Mouse (Mus musculus) liver, embryonic 15.5 days (tissue): ENCODE data around the gene Mob4. TPM values are rescaled to one million over a fixed set of nuclear protein-coding genes. Genes with fewer than 3 reads are reported as not detected.

Experiments used
- ATAC-seq: fragments of 200-750 bp; cut with Nextera tagmentation; 2 replicates; pipeline ENCODE4 v1.8.0; 2017; ENCODE audit warnings: moderate number of reproducible peaks, mild to moderate bottlenecking, moderate library complexity; ENCODE audit not compliant: insufficient read depth
- H3K27ac ChIP-seq: fragments of 300-500 bp; sonication (generic); replicated peaks from 2 replicates; pipeline ENCODE4 v1.5.1; 2015; ENCODE audit warnings: mild to moderate bottlenecking, inconsistent platforms
- H3K27me3 ChIP-seq: fragments of 300-500 bp; sonication (generic); 2 replicates; pipeline ENCODE4 v1.6.1; 2015; ENCODE audit warnings: mild to moderate bottlenecking, inconsistent platforms
- H3K36me3 ChIP-seq: fragments of 300-500 bp; sonication (generic); replicated peaks from 2 replicates; pipeline ENCODE4 v1.6.1; 2015; ENCODE audit warnings: moderate library complexity, mild to moderate bottlenecking, inconsistent platforms
- H3K4me1 ChIP-seq: fragments of 300-500 bp; sonication (generic); replicated peaks from 2 replicates; pipeline ENCODE4 v1.6.1; 2015; ENCODE audit warnings: inconsistent platforms
- H3K4me2 ChIP-seq: fragments of 300-500 bp; sonication (generic); 2 replicates; pipeline ENCODE4 v1.6.1; 2015; ENCODE audit warnings: moderate library complexity, mild to moderate bottlenecking, inconsistent platforms
- H3K4me3 ChIP-seq: fragments of 300-500 bp; sonication (generic); replicated peaks from 2 replicates; pipeline ENCODE4 v1.5.1; 2015; ENCODE audit warnings: mild to moderate bottlenecking, inconsistent platforms
- H3K9ac ChIP-seq: fragments of 300-500 bp; sonication (generic); 2 replicates; pipeline ENCODE4 v1.6.1; 2015; ENCODE audit warnings: moderate library complexity, mild to moderate bottlenecking, inconsistent platforms
- H3K9me3 ChIP-seq: fragments of 300-500 bp; sonication (generic); replicated peaks from 2 replicates; pipeline ENCODE4 v1.6.1; 2016; ENCODE audit warnings: inconsistent platforms
- WGBS: fragments of 180-500 bp; shearing (Covaris S2); methylation state at CpG from one replicate; pipeline ENCODE4 v1.1.7; 2015; ENCODE audit warnings: mixed read lengths; ENCODE audit not compliant: insufficient replicate concordance; 5-methylcytosine and 5-hydroxymethylcytosine counted together
- polyA plus RNA-seq: library from polyadenylated mRNA; unstranded; fragments of >200 nt; fragmentation: Nextera tagmentation; extraction: Ambion mirVana; gene quantifications from 2 replicates; pipeline ENCODE4 v1.2.1, GENCODE M21; 2015

Gene Mob4
- polyA plus RNA-seq, 1 experiment from 2014 or later = 38.2 TPM

GRCm38 (mm10) chr1:55164005-55164404 is 33.0 kb downstream of the Mob4 start:
- 0 out of 2 replicates have a peak, but pooled peaks cover under 1% of the 10 kb centered on the region for H3K9me3 ChIP-seq
- no peaks in the 10 kb centered on the region for H3K27me3 ChIP-seq
- no peak for ATAC-seq
- WGBS = 44% methylated on average over 5 of the region's 5 CpGs
- H3K36me3 ChIP-seq = 0 out of 2 replicates have a peak, but pooled peaks cover under 1% of the 10 kb centered on the region
- H3K4me1 ChIP-seq = peaks cover 7% of the 10 kb centered on the region; the same call in 1 of the 2 replicates
- no peak overlapping the region for H3K4me2 ChIP-seq
- H3K27ac ChIP-seq = no peak overlapping the region
- no peak overlapping the region for H3K9ac ChIP-seq
- no peak overlapping the region for H3K4me3 ChIP-seq

GRCm38 (mm10) chr1:55167560-55167959 is 36.5 kb downstream of the Mob4 start:
- WGBS = 31% methylated on average over 4 of the region's 4 CpGs
- H3K9ac ChIP-seq = no peak overlapping the region
- H3K4me1 ChIP-seq = peaks cover 7% of the 10 kb centered on the region; the same call in 1 of the 2 replicates
- H3K27me3 ChIP-seq = no peaks in the 10 kb centered on the region
- H3K4me3 ChIP-seq = no peak overlapping the region
- H3K4me2 ChIP-seq = no peak overlapping the region
- H3K9me3 ChIP-seq = 0 out of 2 replicates have a peak, but pooled peaks cover 4% of the 10 kb centered on the region
- H3K27ac ChIP-seq = no peak overlapping the region
- H3K36me3 ChIP-seq = no peaks in the 10 kb centered on the region
- no peak for ATAC-seq

- Histone ChIP-seq H3K4me3 (no peak overlapping the region), H3K27me3 (no peaks in the 10 kb centered on the region), H3K27ac (no peak overlapping the region), H3K4me2 (no peak overlapping the region), H3K9ac (no peak overlapping the region), H3K9me3 (0 out of 2 replicates have a peak, but pooled peaks cover 4% of the 10 kb centered on the region), H3K36me3 (no peaks in the 10 kb centered on the region), H3K4me1 (peaks cover 7% of the 10 kb centered on the region; the same call in 1 of the 2 replicates)
- no peak for ATAC-seq
- WGBS = 75% methylated on average over 4 of the region's 4 CpGs
Measured at GRCm38 (mm10) chr1:55168591-55168990, 37.6 kb downstream of the Mob4 start.

- 62% methylated on average over 22 of the region's 22 CpGs for WGBS
- Histone ChIP-seq H3K9ac (no peak overlapping the region), H3K4me2 (peak overlapping the region; percentile 19; the same call in 1 of the 2 replicates), H3K4me3 (no peak overlapping the region), H3K4me1 (peaks cover 7% of the 10 kb centered on the region; the same call in 1 of the 2 replicates), H3K36me3 (no peaks in the 10 kb centered on the region), H3K27ac (no peak overlapping the region), H3K9me3 (0 out of 2 replicates have a peak, but pooled peaks cover 4% of the 10 kb centered on the region), H3K27me3 (no peaks in the 10 kb centered on the region)
- no peak for ATAC-seq
Measured at GRCm38 (mm10) chr1:55171361-55172325, 40.6 kb downstream of the Mob4 start.

GRCm38 (mm10) chr1:55173720-55174557 is 42.9 kb downstream of the Mob4 start:
- no peak overlapping the region for H3K9ac ChIP-seq
- 0 out of 2 replicates have a peak, but pooled peaks cover 4% of the 10 kb centered on the region for H3K9me3 ChIP-seq
- WGBS = 72% methylated on average over 10 of the region's 10 CpGs
- H3K27me3 ChIP-seq = no peaks in the 10 kb centered on the region
- peak overlapping the region; percentile 62; the same call in 1 of the 2 replicates for H3K27ac ChIP-seq
- H3K4me1 ChIP-seq = no peaks in the 10 kb centered on the region
- ATAC-seq = 0 out of 2 replicates have a peak, but pooled peaks have one; percentile 68
- no peak overlapping the region for H3K4me2 ChIP-seq
- no peak overlapping the region for H3K4me3 ChIP-seq
- no peaks in the 10 kb centered on the region for H3K36me3 ChIP-seq

- ATAC-seq = no peak
- H3K4me1 ChIP-seq = no peaks in the 10 kb centered on the region
- H3K4me3 ChIP-seq = no peak overlapping the region
- no peak overlapping the region for H3K4me2 ChIP-seq
- no peak overlapping the region for H3K27ac ChIP-seq
- H3K27me3 ChIP-seq = no peaks in the 10 kb centered on the region
- WGBS = 18% methylated on average over 3 of the region's 3 CpGs
- H3K9me3 ChIP-seq = no peaks in the 10 kb centered on the region
- H3K36me3 ChIP-seq = no peaks in the 10 kb centered on the region
- H3K9ac ChIP-seq = no peak overlapping the region
Measured at GRCm38 (mm10) chr1:55174558-55175034, 43.6 kb downstream of the Mob4 start.

- H3K9me3 ChIP-seq = peaks cover 3% of the 10 kb centered on the region; the same call in 1 of the 2 replicates
- no peak overlapping the region for H3K4me3 ChIP-seq
- WGBS = 62% methylated on average over 5 of the region's 5 CpGs
- no peaks in the 10 kb centered on the region for H3K36me3 ChIP-seq
- no peak overlapping the region for H3K27ac ChIP-seq
- H3K4me2 ChIP-seq = no peak overlapping the region
- no peak for ATAC-seq
- H3K27me3 ChIP-seq = no peaks in the 10 kb centered on the region
- H3K9ac ChIP-seq = no peak overlapping the region
- no peaks in the 10 kb centered on the region for H3K4me1 ChIP-seq
Measured at GRCm38 (mm10) chr1:55179917-55180566, 49.0 kb downstream of the Mob4 start.

GRCm38 (mm10) chr1:55182392-55182791 is 51.4 kb downstream of the Mob4 start:
- Histone ChIP-seq H3K27me3 (no peaks in the 10 kb centered on the region), H3K4me1 (no peaks in the 10 kb centered on the region), H3K9ac (no peak overlapping the region), H3K27ac (no peak overlapping the region), H3K4me3 (no peak overlapping the region), H3K9me3 (peaks cover 3% of the 10 kb centered on the region; the same call in 1 of the 2 replicates), H3K36me3 (no peaks in the 10 kb centered on the region), H3K4me2 (no peak overlapping the region)
- ATAC-seq = no peak
- 73% methylated on average over 5 of the region's 5 CpGs for WGBS

- no peaks in the 10 kb centered on the region for H3K9me3 ChIP-seq
- no peak overlapping the region for H3K27ac ChIP-seq
- no peak overlapping the region for H3K9ac ChIP-seq
- no peaks in the 10 kb centered on the region for H3K36me3 ChIP-seq
- no peak for ATAC-seq
- 68% methylated on average over 6 of the region's 6 CpGs for WGBS
- H3K27me3 ChIP-seq = no peaks in the 10 kb centered on the region
- H3K4me2 ChIP-seq = no peak overlapping the region
- H3K4me3 ChIP-seq = no peak overlapping the region
- no peaks in the 10 kb centered on the region for H3K4me1 ChIP-seq
Measured at GRCm38 (mm10) chr1:55185718-55186117, 54.7 kb downstream of the Mob4 start.

GRCm38 (mm10) chr1:55186592-55187210 is 55.7 kb downstream of the Mob4 start:
- no peak overlapping the region for H3K4me2 ChIP-seq
- no peak overlapping the region for H3K9ac ChIP-seq
- H3K36me3 ChIP-seq = no peaks in the 10 kb centered on the region
- H3K9me3 ChIP-seq = no peaks in the 10 kb centered on the region
- no peaks in the 10 kb centered on the region for H3K27me3 ChIP-seq
- 37% methylated on average over 11 of the region's 11 CpGs for whole genome bisulfite sequencing
- no peaks in the 10 kb centered on the region for H3K4me1 ChIP-seq
- no peak for ATAC-seq
- no peak overlapping the region for H3K27ac ChIP-seq
- H3K4me3 ChIP-seq = no peak overlapping the region
